Mouse (Mus musculus) cerebellum, adult 2 months (tissue): ENCODE results near the gene Med27.

Experiments
- CTCF ChIP-seq: fragments of 200-500 bp; IDR thresholded peaks from 2 replicates; pipeline ENCODE4 v1.5.1; 2011; ENCODE audit warnings: low read depth, mild to moderate bottlenecking, control low read depth, low read length, moderate library complexity, borderline replicate concordance; ENCODE audit not compliant: insufficient read depth
- POLR2A ChIP-seq: fragments of 200-500 bp; IDR thresholded peaks from 2 replicates; pipeline ENCODE4 v1.6.1; 2011; ENCODE audit warnings: low read length, control low read depth, borderline replicate concordance; ENCODE audit not compliant: insufficient read depth

- TF ChIP-seq CTCF: no peak
- TF ChIP-seq POLR2A: no peak
Measured at GRCm38 (mm10) chr2:29521486-29521885, 174.9 kb downstream of the Med27 start.
